Mouse (Mus musculus) heart, embryonic 11.5 days (tissue): ENCODE results near the gene Pdzrn3. TPM values are rescaled to one million over a fixed set of nuclear protein-coding genes. Genes with fewer than 3 reads are reported as not detected.

Experiments
- ATAC-seq: fragments of 200-750 bp; cut with Nextera tagmentation; replicated peaks from 2 replicates; pipeline ENCODE4 v1.8.0; 2017; ENCODE audit warnings: moderate library complexity; ENCODE audit not compliant: insufficient number of reproducible peaks, low FRiP score, low TSS enrichment
- H3K27ac ChIP-seq: fragments of 300-500 bp; sonication (generic); 2 replicates; pipeline ENCODE4 v1.5.1; 2014; ENCODE audit warnings: mild to moderate bottlenecking, low read depth, low read length
- H3K27me3 ChIP-seq: fragments of 300-500 bp; sonication (generic); 2 replicates; pipeline ENCODE4 v1.6.1; 2014; ENCODE audit warnings: mild to moderate bottlenecking, low read length, mixed read lengths; ENCODE audit not compliant: control insufficient read depth, insufficient read depth
- H3K36me3 ChIP-seq: fragments of 300-500 bp; sonication (generic); 2 replicates; pipeline ENCODE4 v1.6.1; 2014; ENCODE audit warnings: mild to moderate bottlenecking, low read length, moderate library complexity, mixed read lengths; ENCODE audit not compliant: control insufficient read depth, insufficient read depth
- H3K4me1 ChIP-seq: fragments of 300-500 bp; sonication (generic); 2 replicates; pipeline ENCODE4 v1.6.1; 2014; ENCODE audit warnings: low read length; ENCODE audit not compliant: control insufficient read depth, insufficient read depth
- H3K4me2 ChIP-seq: fragments of 300-500 bp; sonication (generic); 2 replicates; pipeline ENCODE4 v1.6.1; 2014; ENCODE audit warnings: mild to moderate bottlenecking, moderate library complexity
- H3K4me3 ChIP-seq: fragments of 300-500 bp; sonication (generic); 2 replicates; pipeline ENCODE4 v1.5.1; 2014; ENCODE audit warnings: low read depth, low read length
- H3K9ac ChIP-seq: fragments of 300-500 bp; sonication (generic); 2 replicates; pipeline ENCODE4 v1.6.1; 2014; ENCODE audit warnings: mild to moderate bottlenecking, low read depth, low read length, moderate library complexity
- H3K9me3 ChIP-seq: fragments of 300-500 bp; sonication (generic); replicated peaks from 2 replicates; pipeline ENCODE4 v1.6.1; 2016; ENCODE audit warnings: low read length; ENCODE audit not compliant: control insufficient read depth
- WGBS: fragments of 180-500 bp; shearing (Covaris S2); extraction: QIAGEN DNeasy Blood & Tissue Kit; methylation state at CpG from one replicate; pipeline ENCODE4 v1.1.7; 2014; ENCODE audit not compliant: insufficient replicate concordance; 5-methylcytosine and 5-hydroxymethylcytosine counted together
- polyA plus RNA-seq: library from polyadenylated mRNA; unstranded; fragments of >200 nt; fragmentation: Nextera tagmentation; extraction: Ambion mirVana; gene quantifications from 2 replicates; pipeline ENCODE4 v1.2.1, GENCODE M21; 2014

Pdzrn3 gene
- polyA plus RNA-seq, 1 experiment from 2014 or later: 10.5 TPM

DNA sequence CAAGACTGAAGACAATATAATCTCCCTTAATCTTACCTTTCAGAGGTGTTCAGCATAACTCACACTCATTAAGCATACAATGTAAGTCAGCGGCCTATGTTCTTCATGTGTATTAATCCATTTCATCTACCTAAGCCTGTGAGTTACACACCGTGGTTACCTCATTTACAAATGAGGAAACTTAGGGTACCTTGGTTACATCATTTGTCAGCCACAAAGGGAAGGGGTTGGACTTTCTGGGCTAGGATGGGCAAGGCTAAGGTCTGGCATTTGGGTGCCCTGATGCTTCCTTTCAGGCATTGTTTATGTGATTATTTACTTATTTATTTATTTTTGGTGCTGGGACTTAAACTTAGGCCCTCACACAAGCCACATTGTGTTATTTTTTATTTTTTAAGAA is 78.3 kb downstream of the Pdzrn3 start:
- H3K9me3 ChIP-seq: no peaks in the 10 kb centered on the region
- no peaks in the 10 kb centered on the region for H3K27me3 ChIP-seq
- H3K36me3 ChIP-seq: no peaks in the 10 kb centered on the region
- 83% methylated on average over 2 of the region's 2 CpGs for whole genome bisulfite sequencing
- no peak overlapping the region for H3K27ac ChIP-seq
- H3K4me2 ChIP-seq: no peak overlapping the region
- peaks cover 4% of the 10 kb centered on the region; the same call in 1 of the 2 replicates for H3K4me1 ChIP-seq
- ATAC-seq: no peak
- no peak overlapping the region for H3K4me3 ChIP-seq
- H3K9ac ChIP-seq: no peak overlapping the region

DNA sequence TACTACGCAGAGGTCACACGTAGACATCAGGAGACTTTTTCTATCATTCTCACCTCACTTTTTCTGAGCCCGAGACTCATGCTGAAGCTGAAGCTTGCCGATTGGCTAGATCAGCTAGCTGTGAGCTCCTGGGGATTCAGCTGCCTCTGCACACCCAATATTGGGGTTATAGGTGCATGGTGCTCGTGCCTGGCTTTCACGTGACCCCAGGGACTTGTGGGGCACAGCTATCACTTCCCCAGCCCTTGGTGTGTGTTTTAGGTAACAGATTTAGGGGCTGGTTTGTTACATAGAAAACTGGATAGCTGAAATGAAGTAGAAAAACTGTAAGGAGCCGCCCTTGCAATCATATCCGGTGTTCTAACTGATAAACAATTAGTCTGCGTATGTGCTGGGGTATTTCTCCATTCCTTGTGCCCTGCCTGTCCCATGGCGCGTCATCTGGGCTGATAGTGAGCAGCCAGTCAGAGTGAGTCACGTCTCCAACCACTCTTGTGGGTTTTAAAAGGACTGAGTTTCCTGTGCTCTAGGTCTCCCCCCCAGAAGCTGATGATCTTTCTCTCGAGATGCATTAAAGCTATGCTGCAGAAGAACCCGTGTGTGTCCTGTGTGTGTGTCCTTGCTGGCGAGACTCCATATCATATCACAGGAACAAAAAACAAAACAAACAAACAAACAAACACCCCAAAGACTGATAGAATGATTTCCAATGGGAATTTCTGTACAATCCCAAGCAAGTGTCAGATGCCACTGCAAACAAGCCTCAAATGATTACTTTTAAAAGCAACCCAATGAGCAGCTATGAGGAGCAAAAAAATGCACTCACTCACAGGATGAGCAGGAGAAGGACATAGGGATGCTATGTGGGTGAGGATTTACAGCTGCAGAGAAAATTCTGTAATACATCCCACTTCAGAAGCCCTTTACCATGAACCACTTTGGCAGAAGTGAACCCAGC is 79.9 kb downstream of the Pdzrn3 start:
- WGBS: 69% methylated on average over 15 of the region's 15 CpGs
- Histone ChIP-seq H3K4me3 (no peak overlapping the region), H3K27ac (peak overlapping the region; percentile 35; the same call in 1 of the 2 replicates), H3K27me3 (no peaks in the 10 kb centered on the region), H3K9ac (no peak overlapping the region), H3K4me2 (no peak overlapping the region), H3K36me3 (no peaks in the 10 kb centered on the region), H3K9me3 (no peaks in the 10 kb centered on the region), H3K4me1 (peaks cover 9% of the 10 kb centered on the region)
- no peak for ATAC-seq

DNA sequence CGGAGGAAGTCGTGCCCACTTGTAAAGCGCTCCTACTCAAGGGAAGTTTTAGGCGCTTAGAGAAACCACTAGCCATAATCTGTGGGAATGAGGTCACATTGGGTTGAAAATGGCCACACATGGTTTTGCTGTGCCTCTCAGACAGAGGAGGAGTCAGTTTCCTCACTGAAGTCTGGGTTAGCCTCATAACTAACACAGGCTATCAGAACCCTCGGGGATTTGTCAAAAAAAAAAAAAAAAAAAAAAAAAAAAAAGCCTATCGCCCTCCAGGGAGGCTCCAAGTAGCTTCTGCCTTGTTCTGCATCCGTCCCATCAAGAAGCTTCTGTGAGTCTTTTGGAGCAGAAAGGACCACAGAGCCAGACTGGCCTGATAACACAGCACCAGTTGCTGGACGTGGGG is 80.7 kb downstream of the Pdzrn3 start:
- Histone ChIP-seq H3K9me3 (no peaks in the 10 kb centered on the region), H3K27ac (no peak overlapping the region), H3K36me3 (no peaks in the 10 kb centered on the region), H3K9ac (no peak overlapping the region), H3K4me2 (no peak overlapping the region), H3K4me1 (peaks cover 11% of the 10 kb centered on the region), H3K27me3 (no peaks in the 10 kb centered on the region), H3K4me3 (no peak overlapping the region)
- WGBS: 80% methylated on average over 8 of the region's 8 CpGs
- ATAC-seq: no peak

DNA sequence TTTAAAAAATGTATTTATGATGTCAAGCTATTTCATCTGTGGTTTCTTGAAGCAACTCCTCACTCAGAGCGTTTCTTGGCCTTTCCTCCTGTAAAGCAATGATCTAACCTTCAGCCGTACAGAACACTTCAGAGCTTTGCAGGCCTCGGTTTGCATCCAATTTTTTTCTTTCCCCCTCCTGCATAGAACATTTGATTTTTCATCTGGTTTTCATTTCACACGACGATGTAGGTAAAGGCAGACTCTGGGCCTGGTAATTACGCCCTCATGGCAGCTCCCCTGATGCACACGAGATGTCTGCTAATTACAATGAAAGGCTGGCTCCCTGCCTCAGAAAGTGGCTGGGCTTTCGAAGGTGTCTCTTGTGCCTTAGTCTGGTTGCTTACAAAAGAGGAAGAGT is 81.4 kb downstream of the Pdzrn3 start:
- WGBS: 73% methylated on average over 8 of the region's 8 CpGs
- Histone ChIP-seq H3K4me3 (no peak overlapping the region), H3K27ac (no peak overlapping the region), H3K9me3 (no peaks in the 10 kb centered on the region), H3K4me2 (no peak overlapping the region), H3K9ac (no peak overlapping the region), H3K36me3 (no peaks in the 10 kb centered on the region), H3K27me3 (no peaks in the 10 kb centered on the region), H3K4me1 (peaks cover 13% of the 10 kb centered on the region)
- no peak for ATAC-seq

DNA sequence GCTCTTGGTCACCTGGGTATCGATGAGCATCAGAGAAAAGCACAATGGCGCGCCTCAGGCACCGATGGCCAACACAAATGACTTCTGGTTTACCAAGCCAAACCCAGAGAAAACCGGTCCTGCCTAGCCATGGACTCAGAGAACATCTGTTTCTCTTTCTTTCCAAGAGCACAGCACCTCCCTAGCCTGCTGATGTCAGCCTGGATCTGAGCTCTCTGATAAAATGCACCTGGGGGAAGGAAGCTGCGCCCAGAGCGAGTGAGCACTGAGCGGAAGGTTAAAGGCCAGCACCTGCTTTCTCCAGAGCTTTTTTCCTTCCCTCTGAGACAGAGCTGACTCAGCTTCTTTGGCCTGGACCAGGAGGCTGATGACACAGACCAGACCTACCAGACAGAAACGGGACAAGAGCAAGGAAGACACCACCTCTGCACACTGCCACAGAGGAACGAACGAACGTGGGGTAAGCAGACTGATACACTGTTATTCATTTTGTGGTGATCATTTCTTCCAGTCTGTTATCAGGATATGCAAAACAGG is 84.6 kb downstream of the Pdzrn3 start:
- Histone ChIP-seq H3K27me3 (no peaks in the 10 kb centered on the region), H3K27ac (no peak overlapping the region), H3K9me3 (no peaks in the 10 kb centered on the region), H3K4me1 (peaks cover 25% of the 10 kb centered on the region), H3K4me3 (no peak overlapping the region), H3K4me2 (no peak overlapping the region), H3K36me3 (no peaks in the 10 kb centered on the region), H3K9ac (no peak overlapping the region)
- no peak for ATAC-seq
- WGBS: 61% methylated on average over 12 of the region's 12 CpGs

DNA sequence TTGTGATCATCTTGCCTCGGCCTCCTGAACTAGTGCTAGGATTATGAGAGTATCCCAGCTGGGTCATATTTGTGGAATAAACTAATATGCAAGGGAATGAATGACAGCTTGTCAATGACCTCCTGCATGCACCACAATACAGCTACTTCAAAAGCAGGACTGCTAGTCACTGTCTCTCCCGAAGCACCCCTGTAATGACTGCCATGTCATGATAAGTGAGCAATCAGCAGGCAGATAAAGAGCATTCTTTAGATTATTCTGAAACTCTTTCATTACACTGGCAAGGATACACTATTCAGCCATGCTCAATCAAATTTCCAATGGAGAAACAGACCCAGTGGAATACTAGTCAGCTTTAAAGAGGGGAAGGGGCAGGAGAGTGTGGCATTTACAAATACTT is 85.8 kb downstream of the Pdzrn3 start:
- 44% methylated on average over 2 of the region's 2 CpGs for WGBS
- ATAC-seq: no peak
- no peak overlapping the region for H3K27ac ChIP-seq
- peaks cover 28% of the 10 kb centered on the region for H3K4me1 ChIP-seq
- H3K4me3 ChIP-seq: no peak overlapping the region
- no peaks in the 10 kb centered on the region for H3K36me3 ChIP-seq
- H3K4me2 ChIP-seq: no peak overlapping the region
- H3K9me3 ChIP-seq: no peaks in the 10 kb centered on the region
- H3K9ac ChIP-seq: no peak overlapping the region
- H3K27me3 ChIP-seq: no peaks in the 10 kb centered on the region

DNA sequence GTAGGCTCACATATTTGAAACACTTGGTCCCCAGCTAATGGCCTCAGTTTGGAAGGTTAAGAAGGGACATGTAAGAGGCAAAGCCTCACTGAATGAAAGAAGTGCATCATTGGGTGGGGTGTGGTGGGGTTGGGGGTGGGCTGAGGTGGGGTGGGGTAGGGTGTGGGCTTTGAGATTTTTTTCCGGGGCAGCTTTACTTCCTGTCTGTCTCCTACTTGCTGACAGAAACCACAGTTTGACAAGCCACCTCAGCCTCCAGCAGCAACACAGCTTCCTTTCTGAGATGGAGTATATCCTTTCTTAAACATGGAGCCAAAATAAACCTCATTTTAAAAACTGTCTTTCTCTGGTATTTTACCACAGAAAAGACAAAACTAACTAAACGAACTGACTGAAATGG is 87.5 kb downstream of the Pdzrn3 start:
- no peak overlapping the region for H3K4me2 ChIP-seq
- H3K36me3 ChIP-seq: no peaks in the 10 kb centered on the region
- no peak overlapping the region; the same call in 1 of the 2 replicates for H3K27ac ChIP-seq
- ATAC-seq: no peak
- no peaks in the 10 kb centered on the region for H3K9me3 ChIP-seq
- peaks cover 26% of the 10 kb centered on the region for H3K4me1 ChIP-seq
- H3K4me3 ChIP-seq: no peak overlapping the region
- 44% methylated on average over 2 of the region's 2 CpGs for WGBS
- H3K9ac ChIP-seq: no peak overlapping the region
- H3K27me3 ChIP-seq: no peaks in the 10 kb centered on the region

DNA sequence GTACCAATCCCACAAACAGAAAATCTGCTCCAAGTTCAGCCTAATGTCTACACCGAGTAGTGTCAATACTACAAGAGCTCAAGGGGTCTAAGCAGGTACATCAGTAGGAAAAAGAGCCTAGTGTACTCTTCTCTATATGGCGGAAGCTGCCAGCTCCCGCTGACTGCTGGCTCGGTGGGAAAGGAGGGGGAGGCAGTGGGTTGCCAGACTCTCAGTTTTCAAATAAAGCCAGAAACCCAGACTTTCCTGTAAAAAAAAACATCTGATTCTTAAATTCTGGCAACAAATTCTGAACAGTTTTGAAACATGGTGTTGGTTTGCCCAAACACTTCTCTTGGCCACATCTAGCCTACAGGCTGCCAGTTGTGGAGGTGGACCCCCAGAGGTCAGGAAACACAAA is 88.3 kb downstream of the Pdzrn3 start:
- no peak for ATAC-seq
- no peak overlapping the region for H3K9ac ChIP-seq
- H3K36me3 ChIP-seq: no peaks in the 10 kb centered on the region
- no peak overlapping the region for H3K4me2 ChIP-seq
- H3K4me3 ChIP-seq: no peak overlapping the region
- H3K27me3 ChIP-seq: no peaks in the 10 kb centered on the region
- H3K9me3 ChIP-seq: no peaks in the 10 kb centered on the region
- 77% methylated on average over 4 of the region's 4 CpGs for WGBS
- H3K27ac ChIP-seq: no peak overlapping the region
- peaks cover 31% of the 10 kb centered on the region for H3K4me1 ChIP-seq
